Mouse (Mus musculus): ENCODE measurements at regions not wholly inside any gene's neighbourhood (a gene's known extent, or its start where the extent isn't known, plus 50 kb on each side); places are given as distances from the start of the nearest gene placed in this dataset.
"Not testable (repeated sequence)": the region's sequence is repeated elsewhere in the genome, so short reads cannot be mapped to it uniquely, and the experiment has no call there.

GRCm38 (mm10) chr4:22803665-22804064 lies 315.5 kb upstream of the Pou3f2 start:
- DNase-seq (ENCODE audit: low read depth, low spot score) = peak; percentile 4

GRCm38 (mm10) chr4:22792826-22793225 lies 304.7 kb upstream of the Pou3f2 start:
- DNase-seq (ENCODE audit: low read depth, low spot score) = no peak

- no peak for DNase-seq (ENCODE audit: low read depth, low spot score)
These were observed 299.7 kb upstream of the Pou3f2 start for GRCm38 (mm10) chr4:22787866-22788265.

GRCm38 (mm10) chr4:22763026-22763425 lies 274.9 kb upstream of the Pou3f2 start:
- not testable (repeated sequence) for DNase-seq (ENCODE audit: low read depth, low spot score)
